7 mouse cellular contexts compared by ENCODE assay signal in genomic region chr15:99295484-99295981, GRCm38 (mm10). TPM values are rescaled to one million over a fixed set of nuclear protein-coding genes. Genes with fewer than 3 reads are reported as not detected.
A peak's percentile ranks its signal among the peaks of the same experiment; 100 is the strongest.
DNase-seq lines count a peak whose midpoint lies in the region; ATAC-seq and TF ChIP-seq lines count a peak whose summit lies in the region.

TSS of gene Fam186b (minus strand) at chr15:99295888.

- H3K27ac ChIP-seq in brown adipose tissue, adult 24 weeks (replicated peaks; ENCODE audit: low read depth, low read length) = peak within 1 kb of the TSS; percentile 23
- peak within 1 kb of the TSS; percentile 92 for H3K27ac ChIP-seq in forebrain, embryonic 13.5 days
- H3K27ac ChIP-seq in intestine, postnatal 0 days (ENCODE audit: low read depth, low read length) = peak within 1 kb of the TSS; percentile 42
- H3K27ac ChIP-seq in lung, embryonic 15.5 days = peak within 1 kb of the TSS; percentile 91
- H3K27ac ChIP-seq in stomach, embryonic 14.5 days (ENCODE audit: low read length) = peak within 1 kb of the TSS; percentile 92

- no peaks in the 10 kb centered on the region for H3K4me1 ChIP-seq in brown adipose tissue, adult 24 weeks (ENCODE audit: control insufficient read depth, insufficient read depth, insufficient read length, low read length)
- H3K4me1 ChIP-seq in forebrain, embryonic 13.5 days = peaks cover 24% of the 10 kb centered on the region
- H3K4me1 ChIP-seq in intestine, postnatal 0 days (replicated peaks; ENCODE audit: control insufficient read depth, insufficient read depth, low read length) = no peaks in the 10 kb centered on the region
- H3K4me1 ChIP-seq in lung, embryonic 15.5 days = peaks cover 10% of the 10 kb centered on the region
- H3K4me1 ChIP-seq in stomach, embryonic 14.5 days (ENCODE audit: control insufficient read depth, insufficient read depth, low read length) = no peaks in the 10 kb centered on the region

- H3K4me3 ChIP-seq in brown adipose tissue, adult 24 weeks (ENCODE audit: insufficient read depth, low read depth, low read length) = peak within 1 kb of the TSS; percentile 82
- H3K4me3 ChIP-seq in forebrain, embryonic 13.5 days = peak within 1 kb of the TSS; percentile 68
- H3K4me3 ChIP-seq in intestine, postnatal 0 days (ENCODE audit: low read depth, low read length) = peak within 1 kb of the TSS; percentile 67
- peak within 1 kb of the TSS; percentile 76 for H3K4me3 ChIP-seq in lung, embryonic 15.5 days
- peak within 1 kb of the TSS; percentile 66 for H3K4me3 ChIP-seq in stomach, embryonic 14.5 days (ENCODE audit: low read depth, low read length)

- no peak for TF ChIP-seq CTCF in intestine, postnatal 0 days (IDR thresholded peaks at IDR 0.05; ENCODE audit: low read depth)

- H3K36me3 ChIP-seq in forebrain, embryonic 13.5 days (ENCODE audit: poor library complexity, severe bottlenecking) = peaks cover 6% of the 10 kb centered on the region; the same call in 1 of the 2 replicates
- H3K36me3 ChIP-seq in intestine, postnatal 0 days (ENCODE audit: control insufficient read depth, insufficient read depth) = no peaks in the 10 kb centered on the region
- no peaks in the 10 kb centered on the region for H3K36me3 ChIP-seq in lung, embryonic 15.5 days
- H3K36me3 ChIP-seq in stomach, embryonic 14.5 days (ENCODE audit: control insufficient read depth, insufficient read depth, low read length) = no peaks in the 10 kb centered on the region

- WGBS in forebrain, embryonic 13.5 days = 2% methylated on average over 11 of the region's 17 CpGs
- under 1% methylated on average over 13 of the region's 17 CpGs for WGBS in intestine, postnatal 0 days
- WGBS in lung, embryonic 15.5 days = under 1% methylated on average over 16 of the region's 17 CpGs
- WGBS in stomach, embryonic 14.5 days = 2% methylated on average over 17 of the region's 17 CpGs

- H3K4me2 ChIP-seq in forebrain, embryonic 13.5 days = peak within 1 kb of the TSS; percentile 79
- peak within 1 kb of the TSS; percentile 85 for H3K4me2 ChIP-seq in intestine, postnatal 0 days (replicated peaks; ENCODE audit: low read depth)
- peak within 1 kb of the TSS; percentile 76 for H3K4me2 ChIP-seq in lung, embryonic 15.5 days
- H3K4me2 ChIP-seq in stomach, embryonic 14.5 days (replicated peaks; ENCODE audit: low read depth, low read length) = peak within 1 kb of the TSS; percentile 68

- no peaks in the 10 kb centered on the region for H3K9me3 ChIP-seq in forebrain, embryonic 13.5 days (replicated peaks)
- H3K9me3 ChIP-seq in intestine, postnatal 0 days (ENCODE audit: control insufficient read depth) = no peaks in the 10 kb centered on the region
- no peaks in the 10 kb centered on the region for H3K9me3 ChIP-seq in lung, embryonic 15.5 days
- no peaks in the 10 kb centered on the region for H3K9me3 ChIP-seq in stomach, embryonic 14.5 days (ENCODE audit: control insufficient read depth, low read depth, low read length)

- peak; percentile 51; the same call in 1 of the 2 replicates for ATAC-seq in forebrain, embryonic 13.5 days
- peak; percentile 1 for ATAC-seq in intestine, postnatal 0 days
- peak; percentile 47 for ATAC-seq in lung, embryonic 15.5 days (ENCODE audit: borderline replicate concordance, extremely low read depth, low FRiP score, low TSS enrichment)
- peak; percentile 50; the same call in 1 of the 2 replicates for ATAC-seq in stomach, embryonic 14.5 days (ENCODE audit: insufficient number of reproducible peaks, insufficient read depth, low FRiP score, low read depth)

- H3K27me3 ChIP-seq in forebrain, embryonic 13.5 days = no peaks in the 10 kb centered on the region
- H3K27me3 ChIP-seq in intestine, postnatal 0 days (replicated peaks; ENCODE audit: control insufficient read depth, insufficient read depth, low read length) = no peaks in the 10 kb centered on the region
- H3K27me3 ChIP-seq in lung, embryonic 15.5 days = no peaks in the 10 kb centered on the region
- H3K27me3 ChIP-seq in stomach, embryonic 14.5 days (ENCODE audit: control insufficient read depth, insufficient read depth, low read length) = no peaks in the 10 kb centered on the region

- H3K9ac ChIP-seq in forebrain, embryonic 13.5 days = peak within 1 kb of the TSS; percentile 78
- H3K9ac ChIP-seq in intestine, postnatal 0 days (ENCODE audit: low read depth, low read length) = peak within 1 kb of the TSS; percentile 55
- peak within 1 kb of the TSS; percentile 66 for H3K9ac ChIP-seq in lung, embryonic 15.5 days
- H3K9ac ChIP-seq in stomach, embryonic 14.5 days (replicated peaks; ENCODE audit: low read depth, low read length) = peak within 1 kb of the TSS; percentile 53

- peak; percentile 10 to 32 for DNase-seq in urinary bladder, adult 18-20 months (ENCODE audit: low spot score in 2 of 2)
- DNase-seq in urinary bladder, adult 2 months (ENCODE audit: low spot score) = no peak

RNA-seq across cellular contexts. Expression of gene Fam186b, which starts in this region (rescaled TPM):
- polyA plus RNA-seq in urinary bladder, adult 2 months (2012; rRNA removed) = 0.04 and 0.07 TPM in 2 replicates
- polyA plus RNA-seq in brown adipose tissue, adult 24 weeks (2012; ENCODE audit: insufficient read depth, insufficient read length, missing spikeins) = not detected in 2 replicates
- polyA plus RNA-seq in forebrain, embryonic 13.5 days (2015; fragmentation: Nextera tagmentation; extraction: Ambion mirVana) = 0.28 TPM in 1 of 2 replicates, not detected in the other
- polyA plus RNA-seq in intestine, postnatal 0 days (2015; fragmentation: Nextera tagmentation; extraction: Ambion mirVana) = not detected in 2 replicates
- polyA plus RNA-seq in lung, embryonic 15.5 days (2015; fragmentation: Nextera tagmentation; extraction: Ambion mirVana) = 0.05 and 0.35 TPM in 2 replicates
- 0.13 TPM in 1 of 2 replicates, not detected in the other for polyA plus RNA-seq in stomach, embryonic 14.5 days (2014; fragmentation: Nextera tagmentation; extraction: Ambion mirVana)

Comparison
In these comparisons a context has a peak if more than half of its experiments do, and no peak if none do; other contexts are left out.
1. Peak in ATAC-seq, H3K4me3 ChIP-seq, H3K27ac ChIP-seq, H3K9ac ChIP-seq and H3K4me2 ChIP-seq in forebrain, embryonic 13.5 days; RNA of the gene not detected or under 1 TPM.
2. Peak in ATAC-seq, H3K4me3 ChIP-seq, H3K27ac ChIP-seq, H3K9ac ChIP-seq and H3K4me2 ChIP-seq in intestine, postnatal 0 days; RNA of the gene not detected or under 1 TPM.
3. Peak in ATAC-seq, H3K4me3 ChIP-seq, H3K27ac ChIP-seq, H3K9ac ChIP-seq and H3K4me2 ChIP-seq in lung, embryonic 15.5 days; RNA of the gene not detected or under 1 TPM.
4. Peak in ATAC-seq, H3K4me3 ChIP-seq, H3K27ac ChIP-seq, H3K9ac ChIP-seq and H3K4me2 ChIP-seq in stomach, embryonic 14.5 days; RNA of the gene not detected or under 1 TPM.
5. H3K27ac ChIP-seq: peak in every context shown above with its lines; median percentile 92 in forebrain, embryonic 13.5 days; 92 in stomach, embryonic 14.5 days; 91 in lung, embryonic 15.5 days; 42 in intestine, postnatal 0 days; 23 in brown adipose tissue, adult 24 weeks.
6. ATAC-seq: peak in every context shown above with its lines; median percentile 51 in forebrain, embryonic 13.5 days; 50 in stomach, embryonic 14.5 days; 47 in lung, embryonic 15.5 days; 1 in intestine, postnatal 0 days.